Mouse (Mus musculus) thymus, adult 18-20 months (tissue): ENCODE results near the gene Tmem91.

Source experiments
- DNase-seq, 2 experiments: peaks; one replicate each; pipeline ENCODE4 v3.0.0; 2022; ENCODE audit warnings: mixed read lengths in 2 of 2

The Tmem91 gene

GRCm38 (mm10) chr7:25694104-25694503 is 19.1 kb upstream of the Tmem91 start:
- no peak for DNase-seq

GRCm38 (mm10) chr7:25690051-25690450 is 15.1 kb upstream of the Tmem91 start:
- DNase-seq: no peak

GRCm38 (mm10) chr7:25689603-25690021 is 14.6 kb upstream of the Tmem91 start:
- DNase-seq: no peak

- peak; percentile 73 to 80 for DNase-seq
Measured at GRCm38 (mm10) chr7:25688810-25689586, 14.0 kb upstream of the Tmem91 start.

GRCm38 (mm10) chr7:25687811-25688401 is 12.9 kb upstream of the Tmem91 start:
- DNase-seq: peak; percentile 72 to 74

- DNase-seq: peak; percentile 80 to 85
Measured at GRCm38 (mm10) chr7:25686680-25687531, 11.9 kb upstream of the Tmem91 start, which contains the start of gene Tgfb1. TSS of gene Tgfb1 (plus strand) at chr7:25687002.

GRCm38 (mm10) chr7:25685926-25686470 is 11.0 kb upstream of the Tmem91 start:
- DNase-seq: no peak

- no peak for DNase-seq
Measured at GRCm38 (mm10) chr7:25684659-25685058, 9.7 kb upstream of the Tmem91 start.

- peak; percentile 46 to 73 for DNase-seq
Measured at GRCm38 (mm10) chr7:25683474-25684180, 8.7 kb upstream of the Tmem91 start.

GRCm38 (mm10) chr7:25681341-25682231 is 6.6 kb upstream of the Tmem91 start:
- DNase-seq: peak; percentile 55 to 73

- peak; percentile 92 to 96 for DNase-seq
Measured at GRCm38 (mm10) chr7:25680514-25681258, 5.7 kb upstream of the Tmem91 start, which contains the start of gene B9d2. TSS of gene B9d2 (plus strand) at chr7:25680780.

- no peak for DNase-seq
Measured at GRCm38 (mm10) chr7:25679971-25680370, 5.0 kb upstream of the Tmem91 start.

GRCm38 (mm10) chr7:25677013-25677412 is 2.0 kb upstream of the Tmem91 start:
- no peak for DNase-seq

GRCm38 (mm10) chr7:25676085-25676781 is 1.3 kb upstream of the Tmem91 start:
- no peak for DNase-seq

- DNase-seq: no peak
Measured at GRCm38 (mm10) chr7:25675405-25675804, 439 bp upstream of the Tmem91 start.

GRCm38 (mm10) chr7:25674297-25674696 is 669 bp downstream of the Tmem91 start:
- no peak for DNase-seq

GRCm38 (mm10) chr7:25672442-25672841 is 2.5 kb downstream of the Tmem91 start:
- DNase-seq: no peak

GRCm38 (mm10) chr7:25671686-25672085 is 3.3 kb downstream of the Tmem91 start:
- DNase-seq: no peak

GRCm38 (mm10) chr7:25670096-25670495 is 4.9 kb downstream of the Tmem91 start:
- no peak for DNase-seq

GRCm38 (mm10) chr7:25669631-25670030 is 5.3 kb downstream of the Tmem91 start:
- DNase-seq: no peak
